Mouse (Mus musculus) hindbrain, embryonic 13.5 days (tissue): ENCODE measurements at regions not wholly inside any gene's neighbourhood (a gene's known extent, or its start where the extent isn't known, plus 50 kb on each side); places are given as distances from the start of the nearest gene placed in this dataset.

ENCODE experiments used
- ATAC-seq: fragments of 200-750 bp; cut with Nextera tagmentation; 2 replicates; pipeline ENCODE4 v1.8.0; 2017; ENCODE audit warnings: moderate TSS enrichment; ENCODE audit not compliant: low FRiP score
- H3K27ac ChIP-seq: fragments of 300-500 bp; sonication (generic); 2 replicates; pipeline ENCODE4 v1.5.1; 2015; ENCODE audit warnings: inconsistent platforms, mild to moderate bottlenecking, moderate library complexity
- H3K27me3 ChIP-seq: fragments of 300-500 bp; sonication (generic); 2 replicates; pipeline ENCODE4 v1.6.1; 2015; ENCODE audit warnings: mild to moderate bottlenecking, inconsistent platforms
- H3K36me3 ChIP-seq: fragments of 300-500 bp; sonication (generic); 2 replicates; pipeline ENCODE4 v1.6.1; 2015; ENCODE audit warnings: mild to moderate bottlenecking, inconsistent platforms
- H3K4me1 ChIP-seq: fragments of 300-500 bp; sonication (generic); replicated peaks from 2 replicates; pipeline ENCODE4 v1.6.1; 2015; ENCODE audit warnings: inconsistent platforms
- H3K4me2 ChIP-seq: fragments of 300-500 bp; sonication (generic); 2 replicates; pipeline ENCODE4 v1.6.1; 2015; ENCODE audit warnings: inconsistent platforms, mild to moderate bottlenecking, moderate library complexity
- H3K4me3 ChIP-seq: fragments of 300-500 bp; sonication (generic); 2 replicates; pipeline ENCODE4 v1.5.1; 2015; ENCODE audit warnings: mild to moderate bottlenecking, inconsistent platforms
- H3K9ac ChIP-seq: fragments of 300-500 bp; sonication (generic); 2 replicates; pipeline ENCODE4 v1.6.1; 2015; ENCODE audit warnings: mild to moderate bottlenecking, inconsistent platforms
- H3K9me3 ChIP-seq: fragments of 300-500 bp; sonication (generic); 2 replicates; pipeline ENCODE4 v1.6.1; 2016; ENCODE audit warnings: inconsistent platforms
- WGBS: fragments of 180-500 bp; shearing (Covaris S2); methylation state at CpG from one replicate; pipeline ENCODE4 v1.1.7; 2015; 5-methylcytosine and 5-hydroxymethylcytosine counted together

GRCm38 (mm10) chr8:116046859-116047258 lies 339.3 kb upstream of the Maf start:
- H3K9me3 ChIP-seq = no peaks in the 10 kb centered on the region
- H3K4me1 ChIP-seq = no peaks in the 10 kb centered on the region
- no peak overlapping the region for H3K4me2 ChIP-seq
- H3K36me3 ChIP-seq = no peaks in the 10 kb centered on the region
- H3K27me3 ChIP-seq = peaks cover 69% of the 10 kb centered on the region
- H3K4me3 ChIP-seq = no peak overlapping the region
- 82% methylated on average over 3 of the region's 3 CpGs for WGBS
- no peak for ATAC-seq
- H3K27ac ChIP-seq = no peak overlapping the region
- no peak overlapping the region for H3K9ac ChIP-seq

- Histone ChIP-seq H3K9me3 (no peaks in the 10 kb centered on the region), H3K36me3 (no peaks in the 10 kb centered on the region), H3K27ac (no peak overlapping the region), H3K9ac (no peak overlapping the region), H3K4me1 (no peaks in the 10 kb centered on the region), H3K27me3 (peaks cover 58% of the 10 kb centered on the region), H3K4me2 (no peak overlapping the region), H3K4me3 (no peak overlapping the region)
- 92% methylated on average over 3 of the region's 3 CpGs for WGBS
- ATAC-seq = no peak
Measured at GRCm38 (mm10) chr8:116045526-116045925, 337.9 kb upstream of the Maf start.

- Histone ChIP-seq H3K4me1 (no peaks in the 10 kb centered on the region), H3K27ac (no peak overlapping the region), H3K4me2 (no peak overlapping the region), H3K4me3 (no peak overlapping the region), H3K9me3 (no peaks in the 10 kb centered on the region), H3K9ac (no peak overlapping the region), H3K36me3 (no peaks in the 10 kb centered on the region), H3K27me3 (peaks cover 36% of the 10 kb centered on the region)
- WGBS = 70% methylated on average over 4 of the region's 4 CpGs
- no peak for ATAC-seq
Measured at GRCm38 (mm10) chr8:116043381-116043780, 335.8 kb upstream of the Maf start.

GRCm38 (mm10) chr8:116030966-116031365 lies 323.4 kb upstream of the Maf start:
- H3K27me3 ChIP-seq = 0 out of 2 replicates have a peak, but pooled peaks cover 3% of the 10 kb centered on the region
- no peak overlapping the region for H3K4me3 ChIP-seq
- 93% methylated on average over 10 of the region's 10 CpGs for WGBS
- ATAC-seq = no peak
- no peak overlapping the region for H3K27ac ChIP-seq
- no peaks in the 10 kb centered on the region for H3K36me3 ChIP-seq
- no peaks in the 10 kb centered on the region for H3K9me3 ChIP-seq
- H3K4me2 ChIP-seq = no peak overlapping the region
- no peaks in the 10 kb centered on the region for H3K4me1 ChIP-seq
- H3K9ac ChIP-seq = no peak overlapping the region

GRCm38 (mm10) chr8:116025321-116025720 lies 317.7 kb upstream of the Maf start:
- no peak overlapping the region for H3K9ac ChIP-seq
- 75% methylated on average over 2 of the region's 2 CpGs for WGBS
- no peaks in the 10 kb centered on the region for H3K9me3 ChIP-seq
- no peak overlapping the region for H3K4me2 ChIP-seq
- H3K36me3 ChIP-seq = no peaks in the 10 kb centered on the region
- no peak for ATAC-seq
- H3K4me3 ChIP-seq = no peak overlapping the region
- no peaks in the 10 kb centered on the region for H3K4me1 ChIP-seq
- H3K27me3 ChIP-seq = 0 out of 2 replicates have a peak, but pooled peaks cover 3% of the 10 kb centered on the region
- no peak overlapping the region for H3K27ac ChIP-seq

- Histone ChIP-seq H3K9me3 (no peaks in the 10 kb centered on the region), H3K9ac (no peak overlapping the region), H3K27me3 (0 out of 2 replicates have a peak, but pooled peaks cover 3% of the 10 kb centered on the region), H3K27ac (no peak overlapping the region), H3K4me3 (no peak overlapping the region), H3K4me2 (no peak overlapping the region), H3K36me3 (no peaks in the 10 kb centered on the region), H3K4me1 (no peaks in the 10 kb centered on the region)
- ATAC-seq = no peak
- 82% methylated on average over 4 of the region's 4 CpGs for WGBS
Measured at GRCm38 (mm10) chr8:116024811-116025210, 317.2 kb upstream of the Maf start.

GRCm38 (mm10) chr8:116021691-116022090 lies 314.1 kb upstream of the Maf start:
- H3K27me3 ChIP-seq = no peaks in the 10 kb centered on the region
- ATAC-seq = no peak

GRCm38 (mm10) chr8:115995320-115995719 lies 287.7 kb upstream of the Maf start:
- WGBS = 84% methylated on average over 5 of the region's 5 CpGs
- Histone ChIP-seq H3K9ac (no peak overlapping the region), H3K4me1 (no peaks in the 10 kb centered on the region), H3K27ac (no peak overlapping the region), H3K9me3 (no peaks in the 10 kb centered on the region), H3K27me3 (no peaks in the 10 kb centered on the region), H3K4me3 (no peak overlapping the region), H3K36me3 (no peaks in the 10 kb centered on the region), H3K4me2 (no peak overlapping the region)
- ATAC-seq = no peak

More at GRCm38 (mm10) chr8:116021691-116022090, 314.1 kb upstream of the Maf start:
- Histone ChIP-seq H3K27ac (no peak overlapping the region), H3K9me3 (no peaks in the 10 kb centered on the region), H3K4me2 (no peak overlapping the region), H3K4me3 (no peak overlapping the region), H3K4me1 (no peaks in the 10 kb centered on the region), H3K9ac (no peak overlapping the region), H3K36me3 (no peaks in the 10 kb centered on the region)

GRCm38 (mm10) chr8:115991989-115992388 lies 284.4 kb upstream of the Maf start:
- Histone ChIP-seq H3K4me1 (no peaks in the 10 kb centered on the region), H3K4me2 (no peak overlapping the region), H3K27me3 (no peaks in the 10 kb centered on the region), H3K9ac (no peak overlapping the region), H3K36me3 (no peaks in the 10 kb centered on the region), H3K27ac (no peak overlapping the region), H3K9me3 (no peaks in the 10 kb centered on the region), H3K4me3 (no peak overlapping the region)
- ATAC-seq = no peak
- WGBS = 87% methylated on average over 6 of the region's 6 CpGs

- Histone ChIP-seq H3K9ac (no peak overlapping the region), H3K4me3 (no peak overlapping the region), H3K27ac (no peak overlapping the region), H3K36me3 (no peaks in the 10 kb centered on the region), H3K4me2 (no peak overlapping the region), H3K27me3 (no peaks in the 10 kb centered on the region), H3K4me1 (no peaks in the 10 kb centered on the region), H3K9me3 (no peaks in the 10 kb centered on the region)
- no peak for ATAC-seq
- WGBS = 69% methylated on average over 6 of the region's 6 CpGs
Measured at GRCm38 (mm10) chr8:115983397-115983796, 275.8 kb upstream of the Maf start.

- Histone ChIP-seq H3K36me3 (no peaks in the 10 kb centered on the region), H3K9me3 (no peaks in the 10 kb centered on the region), H3K4me1 (no peaks in the 10 kb centered on the region), H3K9ac (no peak overlapping the region), H3K4me3 (no peak overlapping the region), H3K4me2 (no peak overlapping the region), H3K27ac (no peak overlapping the region), H3K27me3 (no peaks in the 10 kb centered on the region)
- 82% methylated on average over 3 of the region's 3 CpGs for WGBS
- ATAC-seq = no peak
Measured at GRCm38 (mm10) chr8:115982326-115982725, 274.7 kb upstream of the Maf start.

- Histone ChIP-seq H3K4me3 (no peak overlapping the region), H3K4me2 (no peak overlapping the region), H3K27ac (no peak overlapping the region), H3K36me3 (no peaks in the 10 kb centered on the region), H3K9me3 (no peaks in the 10 kb centered on the region), H3K27me3 (no peaks in the 10 kb centered on the region), H3K4me1 (no peaks in the 10 kb centered on the region), H3K9ac (no peak overlapping the region)
- no peak for ATAC-seq
- WGBS = 85% methylated on average over 7 of the region's 7 CpGs
Measured at GRCm38 (mm10) chr8:115981426-115981825, 273.8 kb upstream of the Maf start.

- no peak for ATAC-seq
- Histone ChIP-seq H3K27me3 (no peaks in the 10 kb centered on the region), H3K36me3 (no peaks in the 10 kb centered on the region), H3K27ac (no peak overlapping the region), H3K4me1 (no peaks in the 10 kb centered on the region), H3K9me3 (no peaks in the 10 kb centered on the region), H3K4me3 (no peak overlapping the region), H3K4me2 (no peak overlapping the region), H3K9ac (no peak overlapping the region)
- WGBS = 90% methylated on average over 3 of the region's 3 CpGs
Measured at GRCm38 (mm10) chr8:115980616-115981015, 273.0 kb upstream of the Maf start.

GRCm38 (mm10) chr8:115977152-115977551 lies 269.6 kb upstream of the Maf start:
- no peaks in the 10 kb centered on the region for H3K9me3 ChIP-seq
- H3K4me1 ChIP-seq = no peaks in the 10 kb centered on the region
- WGBS = 67% methylated on average over 4 of the region's 4 CpGs
- no peak overlapping the region for H3K4me2 ChIP-seq
- ATAC-seq = no peak
- H3K27me3 ChIP-seq = no peaks in the 10 kb centered on the region
- H3K9ac ChIP-seq = no peak overlapping the region
- no peaks in the 10 kb centered on the region for H3K36me3 ChIP-seq
- no peak overlapping the region for H3K27ac ChIP-seq
- H3K4me3 ChIP-seq = no peak overlapping the region
